ENCODE assay signal across 8 mouse cellular contexts in the genomic region with DNA sequence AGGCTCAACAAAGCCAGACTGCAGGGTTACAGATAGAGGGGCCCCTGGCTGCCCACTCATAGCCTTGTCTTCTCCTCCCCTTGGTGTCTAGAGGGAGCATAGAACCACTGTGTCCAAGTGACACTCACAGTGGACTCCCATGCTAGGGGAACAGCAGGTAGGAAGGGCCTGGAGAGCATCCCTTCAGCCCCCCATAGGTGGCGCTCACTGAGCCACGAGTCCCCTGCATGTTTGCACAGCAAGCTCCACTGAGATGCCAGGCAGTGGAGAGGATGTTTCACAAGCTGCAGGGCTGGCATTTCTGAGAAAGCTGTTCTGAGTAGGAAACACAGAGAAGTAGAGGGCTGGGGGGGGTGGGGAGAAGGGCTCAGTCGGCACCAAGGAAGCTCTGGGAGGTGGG. TPM values are rescaled to one million over a fixed set of nuclear protein-coding genes. Genes with fewer than 3 reads are reported as not detected.
DNase-seq lines count a peak whose midpoint lies in the region; TF ChIP-seq lines count a peak whose summit lies in the region.

No protein-coding gene starts in this region.

- intact Hi-C loops in heart, postnatal 10 days (cut with DNase I) = no loop called here

- H3K27ac ChIP-seq in cortical plate, adult 2 months (ENCODE audit: insufficient read depth, low read length) = no peak overlapping the region

- DNase-seq in A20 (ENCODE audit: low read depth, low spot score) (peak; percentile 88), ES-CJ7 (ENCODE audit: low read depth, low spot score) (peak; percentile 94)
- DNase-seq in heart, postnatal 10 days = peak; percentile 79 to 81
- DNase-seq in layer of hippocampus, adult 9-10 months (ENCODE audit: low spot score) = peak; percentile 46
- DNase-seq in lung, postnatal 4 days = peak; percentile 87 to 88
- peak; percentile 32 to 34 for DNase-seq in right cerebral cortex, postnatal 36 days (ENCODE audit: low spot score in 2 of 2)
- DNase-seq in c-Kit-positive CD71-positive TER-119-positive erythroid progenitor cells, embryonic 14.5 days (ENCODE audit: low spot score) = no peak

- no peak overlapping the region for H3K4me3 ChIP-seq in cortical plate, adult 2 months (ENCODE audit: insufficient read depth, low read length)

- no peak for TF ChIP-seq POLR2A in cortical plate, adult 2 months (IDR thresholded peaks at IDR 0.05; ENCODE audit: extremely low read depth, insufficient read depth, low read length)

- no peaks in the 10 kb centered on the region for H3K4me1 ChIP-seq in cortical plate, adult 2 months (ENCODE audit: control insufficient read depth, insufficient read depth, low read length)

- TF ChIP-seq CTCF in cortical plate, adult 2 months (IDR thresholded peaks at IDR 0.05; ENCODE audit: extremely low read depth, insufficient read depth, low read length) = peak; percentile 67

RNA-seq across cellular contexts. Expression of a gene that starts 32.5 kb away (rescaled TPM):
- 101 and 104 TPM in 2 replicates for polyA plus RNA-seq in cortical plate, adult 2 months (2012; rRNA removed)
- 10 to 100 TPM; 62.3 to 66.6 TPM for total RNA-seq in heart, postnatal 10 days (2021)

RNA-seq across cellular contexts. Expression of a gene that starts 32.7 kb away (rescaled TPM):
- polyA plus RNA-seq in cortical plate, adult 2 months (2012; rRNA removed) = 5.3 and 5.4 TPM in 2 replicates
- 10 to 100 TPM; 15.9 to 19.4 TPM for total RNA-seq in heart, postnatal 10 days (2021)

RNA-seq across cellular contexts. Expression of a gene that starts 46.5 kb away (rescaled TPM):
- 11.7 and 14.7 TPM in 2 replicates for polyA plus RNA-seq in cortical plate, adult 2 months (2012; rRNA removed)
- total RNA-seq in heart, postnatal 10 days (2021) = 10 to 100 TPM; 69.7 to 82.8 TPM

RNA-seq across cellular contexts. Expression of a gene that starts 52.8 kb away (rescaled TPM):
- 69.6 and 79.2 TPM in 2 replicates for polyA plus RNA-seq in cortical plate, adult 2 months (2012; rRNA removed)
- 10 to 100 TPM; 24.9 to 27.5 TPM for total RNA-seq in heart, postnatal 10 days (2021)

RNA-seq across cellular contexts. Expression of a gene that starts 58.9 kb away (rescaled TPM):
- not detected in 2 replicates for polyA plus RNA-seq in cortical plate, adult 2 months (2012; rRNA removed)
- not detected for total RNA-seq in heart, postnatal 10 days (2021)
